Mouse (Mus musculus): ENCODE measurements around the gene Retreg1.

The Retreg1 gene

GRCm38 (mm10) chr15:25880192-25880591, 37.2 kb downstream of the Retreg1 start:
- DNase-seq (ENCODE audit: low spot score in 2 of 2) = no peak

GRCm38 (mm10) chr15:25882002-25882401, 39.0 kb downstream of the Retreg1 start:
- DNase-seq (ENCODE audit: low spot score in 2 of 2) = no peak

GRCm38 (mm10) chr15:25884416-25884958, 41.5 kb downstream of the Retreg1 start:
- DNase-seq (ENCODE audit: low spot score in 2 of 2) = no peak

- DNase-seq (ENCODE audit: low spot score in 2 of 2) = peak; percentile 55 to 64
These were observed 43.6 kb downstream of the Retreg1 start for GRCm38 (mm10) chr15:25886581-25887011.

- DNase-seq (ENCODE audit: low spot score in 2 of 2) = no peak
These were observed 46.9 kb downstream of the Retreg1 start for GRCm38 (mm10) chr15:25889927-25890326.

GRCm38 (mm10) chr15:25891556-25891955, 48.6 kb downstream of the Retreg1 start:
- no peak for DNase-seq (ENCODE audit: low spot score in 2 of 2)

GRCm38 (mm10) chr15:25893327-25893726, 50.3 kb downstream of the Retreg1 start:
- DNase-seq (ENCODE audit: low spot score in 2 of 2) = peak in 1 of 2 experiments; percentile 13

- DNase-seq (ENCODE audit: low spot score in 2 of 2) = no peak
These were observed 53.8 kb downstream of the Retreg1 start for GRCm38 (mm10) chr15:25896783-25897182.

GRCm38 (mm10) chr15:25897617-25898016, 54.6 kb downstream of the Retreg1 start:
- no peak for DNase-seq (ENCODE audit: low spot score in 2 of 2)

GRCm38 (mm10) chr15:25899021-25899420, 56.0 kb downstream of the Retreg1 start:
- peak in 1 of 2 experiments; percentile 38 for DNase-seq (ENCODE audit: low spot score in 2 of 2)

- DNase-seq (ENCODE audit: low spot score in 2 of 2) = peak; percentile 52 to 59
These were observed 57.6 kb downstream of the Retreg1 start for GRCm38 (mm10) chr15:25900540-25900939.

GRCm38 (mm10) chr15:25902931-25903615, 60.1 kb downstream of the Retreg1 start:
- DNase-seq (ENCODE audit: low spot score in 2 of 2) = no peak

- DNase-seq (ENCODE audit: low spot score in 2 of 2) = no peak
These were observed 61.5 kb downstream of the Retreg1 start for GRCm38 (mm10) chr15:25904435-25905021.

GRCm38 (mm10) chr15:25909783-25910494, 67.0 kb downstream of the Retreg1 start:
- DNase-seq (ENCODE audit: low spot score in 2 of 2) = no peak

- DNase-seq (ENCODE audit: low spot score in 2 of 2) = no peak
These were observed 67.5 kb downstream of the Retreg1 start for GRCm38 (mm10) chr15:25910495-25910865.

GRCm38 (mm10) chr15:25910924-25911323, 67.9 kb downstream of the Retreg1 start:
- no peak for DNase-seq (ENCODE audit: low spot score in 2 of 2)

- DNase-seq (ENCODE audit: low spot score in 2 of 2) = no peak
These were observed 69.9 kb downstream of the Retreg1 start for GRCm38 (mm10) chr15:25912911-25913310.

- DNase-seq (ENCODE audit: low spot score in 2 of 2) = no peak
These were observed 70.7 kb downstream of the Retreg1 start for GRCm38 (mm10) chr15:25913659-25914058.

- no peak for DNase-seq (ENCODE audit: low spot score in 2 of 2)
These were observed 71.2 kb downstream of the Retreg1 start for GRCm38 (mm10) chr15:25914160-25914559.

- DNase-seq (ENCODE audit: low spot score in 2 of 2) = no peak
These were observed 72.0 kb downstream of the Retreg1 start for GRCm38 (mm10) chr15:25915013-25915412.

GRCm38 (mm10) chr15:25915574-25916205, 72.7 kb downstream of the Retreg1 start:
- DNase-seq (ENCODE audit: low spot score in 2 of 2) = no peak

GRCm38 (mm10) chr15:25916252-25916651, 73.3 kb downstream of the Retreg1 start:
- no peak for DNase-seq (ENCODE audit: low spot score in 2 of 2)
